Mouse (Mus musculus) bone marrow, adult 2 months (tissue): ENCODE data around the gene Atp2b2. TPM values are rescaled to one million over a fixed set of nuclear protein-coding genes. Genes with fewer than 3 reads are reported as not detected.

ENCODE experiments used
- H3K27ac ChIP-seq: fragments of 200-500 bp; 2 replicates; pipeline ENCODE4 v1.5.1; 2012; ENCODE audit warnings: low read depth, mild to moderate bottlenecking, control low read depth, inconsistent platforms, low read length; ENCODE audit not compliant: control insufficient read depth, poor library complexity, insufficient read depth
- H3K4me1 ChIP-seq: fragments of 200-500 bp; 2 replicates; pipeline ENCODE4 v1.6.1; 2011; ENCODE audit warnings: low read length; ENCODE audit not compliant: control insufficient read depth, insufficient read depth
- H3K4me3 ChIP-seq: fragments of 200-500 bp; replicated peaks from 2 replicates; pipeline ENCODE3; 2011; ENCODE audit warnings: mild to moderate bottlenecking, low read depth, low read length, control low read depth; ENCODE audit not compliant: control insufficient read depth
- CTCF ChIP-seq: fragments of 200-500 bp; IDR thresholded peaks from 2 replicates; pipeline ENCODE4 v1.5.1; 2011; ENCODE audit warnings: low read length, control low read depth; ENCODE audit not compliant: control insufficient read depth, insufficient read depth
- POLR2A ChIP-seq: fragments of 200-500 bp; IDR thresholded peaks from 2 replicates; pipeline ENCODE4 v1.6.1; 2011; ENCODE audit warnings: low read depth, mild to moderate bottlenecking, control low read depth, low read length, borderline replicate concordance; ENCODE audit not compliant: control insufficient read depth
- WGBS: fragments of 180-500 bp; shearing (Covaris S2); methylation state at CpG from one replicate; pipeline ENCODE4 v1.1.7; 2018; 5-methylcytosine and 5-hydroxymethylcytosine counted together
- polyA plus RNA-seq: library from polyadenylated mRNA; stranded (reverse); fragments of >200 nt; gene quantifications from 2 replicates; pipeline ENCODE4 v1.2.4, GENCODE M21; 2011; ENCODE audit warnings: low replicate concordance; ENCODE audit not compliant: missing spikeins, insufficient read depth, insufficient read length

The Atp2b2 gene
- polyA plus RNA-seq, 1 experiment, result 0.92 TPM

DNA sequence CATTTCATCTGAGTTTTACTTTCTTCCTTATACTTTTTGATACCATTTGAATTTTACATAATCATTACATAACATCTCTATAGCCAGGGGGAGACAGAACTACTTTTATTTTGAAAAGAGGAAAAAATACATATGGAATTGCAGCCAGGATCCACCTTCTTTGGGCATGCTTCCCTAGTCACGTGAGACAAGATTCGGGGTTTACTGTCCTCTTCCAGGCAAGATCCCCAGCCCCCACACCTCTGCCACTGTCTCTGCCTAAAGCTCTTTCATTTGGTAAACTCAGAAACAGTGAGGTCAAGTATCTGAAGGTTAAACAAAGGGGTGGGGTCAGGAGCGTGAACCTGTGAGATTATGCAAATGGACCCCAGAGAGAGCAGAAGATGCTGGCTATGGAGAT, 6.7 kb downstream of the Atp2b2 start:
- H3K4me1 ChIP-seq, result no peaks in the 10 kb centered on the region
- H3K4me3 ChIP-seq, result no peak overlapping the region
- no peak for TF ChIP-seq POLR2A
- TF ChIP-seq CTCF, result no peak
- H3K27ac ChIP-seq, result no peak overlapping the region
- WGBS, result 57% methylated on average over 3 of the region's 3 CpGs

GRCm38 (mm10) chr6:114032822-114033221, 9.6 kb downstream of the Atp2b2 start:
- Histone ChIP-seq H3K4me1 (no peaks in the 10 kb centered on the region), H3K4me3 (no peak overlapping the region), H3K27ac (no peak overlapping the region)
- 65% methylated on average over 8 of the region's 8 CpGs for WGBS
- TF ChIP-seq POLR2A (no peak), CTCF (no peak)

DNA sequence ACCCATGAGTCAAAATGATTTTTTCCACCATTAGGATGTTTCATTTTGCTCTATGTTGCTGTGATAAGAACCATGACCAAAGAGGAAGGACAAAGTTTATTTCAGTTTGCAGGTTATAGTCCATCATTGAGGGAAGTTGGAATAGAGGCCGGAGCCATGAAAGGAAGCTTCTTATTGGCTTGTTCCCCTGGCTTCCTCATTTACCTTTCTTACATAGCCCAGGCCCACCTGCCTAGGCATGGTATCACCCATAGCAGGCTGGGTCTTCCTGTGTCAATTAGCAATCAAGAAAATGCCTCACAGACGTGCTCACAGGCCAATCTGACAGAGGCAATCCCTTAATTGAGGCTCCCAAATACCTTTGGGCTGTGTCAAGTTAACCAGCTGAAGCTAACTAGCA, 18.6 kb downstream of the Atp2b2 start:
- no peak for TF ChIP-seq CTCF
- TF ChIP-seq POLR2A, result no peak
- H3K4me1 ChIP-seq, result no peaks in the 10 kb centered on the region
- WGBS, result 55% methylated on average over 2 of the region's 2 CpGs
- no peak overlapping the region for H3K27ac ChIP-seq
- no peak overlapping the region for H3K4me3 ChIP-seq

DNA sequence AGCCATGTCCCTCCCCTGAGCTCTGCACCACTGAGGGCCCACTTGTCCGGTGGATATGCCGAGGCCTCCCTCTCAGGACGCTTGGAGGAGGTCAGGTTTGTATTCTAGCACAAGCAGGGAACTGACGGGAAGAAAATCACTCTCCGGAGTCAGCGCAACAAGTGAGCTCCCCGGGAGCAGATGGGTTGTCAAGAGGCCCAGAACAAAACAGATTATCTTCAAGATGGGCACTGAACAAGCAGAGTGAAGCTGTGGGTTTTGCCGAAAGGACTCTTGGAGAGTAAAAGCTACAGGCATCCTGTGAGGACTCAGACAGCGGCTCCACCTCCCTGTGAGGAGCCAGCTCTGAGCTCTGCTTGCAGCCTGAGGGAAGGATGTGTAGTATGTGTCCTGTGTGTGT, 20.3 kb downstream of the Atp2b2 start:
- Histone ChIP-seq H3K27ac (no peak overlapping the region), H3K4me1 (no peaks in the 10 kb centered on the region), H3K4me3 (no peak overlapping the region)
- TF ChIP-seq POLR2A, result no peak
- no peak for TF ChIP-seq CTCF
- 86% methylated on average over 9 of the region's 9 CpGs for WGBS

GRCm38 (mm10) chr6:114013801-114014200, 28.6 kb downstream of the Atp2b2 start:
- WGBS, result 64% methylated on average over 5 of the region's 5 CpGs
- no peak for TF ChIP-seq CTCF
- no peak for TF ChIP-seq POLR2A
- Histone ChIP-seq H3K27ac (no peak overlapping the region), H3K4me3 (no peak overlapping the region), H3K4me1 (no peaks in the 10 kb centered on the region; the same call in 1 of the 2 replicates)

- no peaks in the 10 kb centered on the region; the same call in 1 of the 2 replicates for H3K4me1 ChIP-seq
- H3K27ac ChIP-seq, result no peak overlapping the region
- H3K4me3 ChIP-seq, result no peak overlapping the region
- 34% methylated on average over 9 of the region's 9 CpGs for WGBS
- TF ChIP-seq CTCF (no peak), POLR2A (no peak)
These were observed 29.6 kb downstream of the Atp2b2 start for GRCm38 (mm10) chr6:114012834-114013233.

GRCm38 (mm10) chr6:114011976-114012375, 30.4 kb downstream of the Atp2b2 start:
- WGBS, result 72% methylated on average over 6 of the region's 6 CpGs
- no peak for TF ChIP-seq POLR2A
- no peak for TF ChIP-seq CTCF
- H3K4me3 ChIP-seq, result no peak overlapping the region

GRCm38 (mm10) chr6:114003796-114004195, 38.6 kb downstream of the Atp2b2 start:
- 20% methylated on average over 3 of the region's 3 CpGs for WGBS
- no peak overlapping the region for H3K27ac ChIP-seq
- no peak overlapping the region for H3K4me3 ChIP-seq
- no peak for TF ChIP-seq POLR2A
- TF ChIP-seq CTCF, result no peak
- no peaks in the 10 kb centered on the region for H3K4me1 ChIP-seq

More at GRCm38 (mm10) chr6:114011976-114012375, 30.4 kb downstream of the Atp2b2 start:
- no peaks in the 10 kb centered on the region; the same call in 1 of the 2 replicates for H3K4me1 ChIP-seq
- no peak overlapping the region for H3K27ac ChIP-seq

- Histone ChIP-seq H3K4me1 (no peaks in the 10 kb centered on the region), H3K27ac (no peak overlapping the region), H3K4me3 (no peak overlapping the region)
- 67% methylated on average over 6 of the region's 6 CpGs for WGBS
- no peak for TF ChIP-seq CTCF
- TF ChIP-seq POLR2A, result no peak
These were observed 41.5 kb downstream of the Atp2b2 start for GRCm38 (mm10) chr6:114000928-114001327.
